Mouse (Mus musculus) heart, postnatal 36 days (tissue): ENCODE measurements at regions not wholly inside any gene's neighbourhood (a gene's known extent, or its start where the extent isn't known, plus 50 kb on each side); places are given as distances from the start of the nearest gene placed in this dataset.
A peak's percentile ranks its signal among the peaks of the same experiment; 100 is the strongest.

ENCODE experiments used
- DNase-seq, 2 experiments: peaks; one replicate each; pipeline ENCODE4 v3.0.0; 2021 to 2022
- intact Hi-C: fragments of 180-260 bp; cut with DNase I; formaldehyde crosslinking; loops from one replicate; pipeline ENCODE4 v1.15.1; 2025

GRCm38 (mm10) chr10:117556027-117556789 lies 73.1 kb upstream of the Cpm start:
- intact Hi-C loops: no loop called here
- DNase-seq: no peak

- intact Hi-C loops: no loop called here
- no peak for DNase-seq
Observed at GRCm38 (mm10) chr10:117555542-117555941, 73.8 kb upstream of the Cpm start.

DNA sequence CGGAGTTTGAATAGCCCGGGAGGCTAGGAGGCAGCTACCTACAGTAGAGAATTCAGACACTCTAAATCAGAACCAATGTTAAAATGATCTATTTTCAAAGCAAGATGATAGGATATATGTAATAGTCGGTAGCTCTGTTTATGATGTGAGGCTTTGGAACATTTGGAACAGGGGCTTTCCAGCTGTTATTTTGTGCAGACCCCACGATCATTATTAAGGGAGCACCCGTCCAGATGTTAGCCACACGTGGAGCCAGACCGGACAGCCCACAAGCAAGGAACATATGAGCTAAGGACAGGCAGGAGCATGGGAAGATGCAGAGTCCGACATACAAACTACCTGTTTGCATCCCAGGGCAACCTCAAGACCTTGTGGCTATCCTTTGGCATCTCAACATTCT lies 74.3 kb upstream of the Cpm start:
- intact Hi-C loops: no loop called here
- DNase-seq: no peak

DNA sequence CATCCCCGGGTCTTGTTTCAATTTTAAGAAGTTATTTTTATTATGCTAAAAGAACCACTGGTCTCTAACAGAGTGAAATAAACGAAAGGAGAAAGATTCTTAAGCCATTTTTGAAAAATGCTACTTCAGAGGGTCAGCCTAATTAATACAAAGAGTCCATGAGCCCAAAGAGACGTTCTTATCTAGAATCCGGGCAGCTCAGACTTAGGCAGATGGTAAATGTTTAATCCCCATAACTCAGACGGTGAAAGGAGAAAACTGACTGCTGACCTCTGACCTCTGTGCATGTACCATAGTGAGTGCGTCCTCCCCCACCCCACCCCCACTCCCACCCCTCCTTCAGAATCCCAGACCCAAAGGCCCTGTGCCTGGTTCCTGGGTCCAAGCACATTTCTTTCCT lies 74.8 kb upstream of the Cpm start:
- intact Hi-C loops: no loop called here
- DNase-seq: no peak

DNA sequence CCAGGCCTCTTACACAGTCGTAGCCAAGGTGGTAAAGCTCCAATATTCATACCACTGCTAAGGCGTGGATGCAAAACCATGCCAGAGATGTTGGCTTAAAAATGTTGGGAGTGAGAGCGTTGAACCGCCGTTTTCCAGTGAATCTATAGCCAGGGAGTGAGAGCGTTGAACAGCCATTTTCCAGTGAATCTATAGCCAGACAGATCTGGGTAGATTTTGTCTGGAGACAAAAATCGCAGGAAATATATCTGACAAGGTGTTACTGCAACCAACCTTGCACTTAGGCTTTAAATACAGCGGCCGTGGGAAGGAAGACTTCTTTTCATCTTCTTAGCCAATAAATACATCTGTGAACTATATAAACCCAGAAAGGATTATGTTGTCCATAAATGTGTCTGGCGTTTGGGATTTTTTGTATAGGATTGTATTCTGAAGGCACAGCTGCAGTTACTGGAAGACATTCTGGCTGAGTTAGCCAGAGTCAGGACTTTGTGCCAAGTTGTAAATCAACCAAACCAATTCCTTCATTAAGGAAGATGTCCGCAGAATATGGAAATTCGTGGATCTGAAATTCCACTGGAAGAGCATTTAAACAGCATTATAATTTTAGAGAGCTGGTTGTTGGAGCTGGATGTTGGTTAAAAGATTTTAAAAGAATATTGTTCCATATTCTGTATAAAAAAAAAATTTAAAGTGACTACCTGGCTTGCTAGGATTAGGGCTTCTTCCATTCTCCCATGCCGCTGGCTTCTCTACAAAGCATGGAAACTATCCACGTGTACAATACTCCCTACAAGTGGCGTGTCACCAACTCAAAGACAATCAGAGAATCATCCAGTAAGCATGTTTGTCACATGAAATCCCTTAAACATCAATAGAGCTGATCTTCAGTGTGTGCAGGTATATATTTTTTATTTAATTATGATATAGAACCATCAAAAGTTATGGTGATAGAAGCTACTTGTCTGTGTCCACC lies 75.8 kb upstream of the Cpm start:
- intact Hi-C loops: no loop called here
- no peak for DNase-seq

DNA sequence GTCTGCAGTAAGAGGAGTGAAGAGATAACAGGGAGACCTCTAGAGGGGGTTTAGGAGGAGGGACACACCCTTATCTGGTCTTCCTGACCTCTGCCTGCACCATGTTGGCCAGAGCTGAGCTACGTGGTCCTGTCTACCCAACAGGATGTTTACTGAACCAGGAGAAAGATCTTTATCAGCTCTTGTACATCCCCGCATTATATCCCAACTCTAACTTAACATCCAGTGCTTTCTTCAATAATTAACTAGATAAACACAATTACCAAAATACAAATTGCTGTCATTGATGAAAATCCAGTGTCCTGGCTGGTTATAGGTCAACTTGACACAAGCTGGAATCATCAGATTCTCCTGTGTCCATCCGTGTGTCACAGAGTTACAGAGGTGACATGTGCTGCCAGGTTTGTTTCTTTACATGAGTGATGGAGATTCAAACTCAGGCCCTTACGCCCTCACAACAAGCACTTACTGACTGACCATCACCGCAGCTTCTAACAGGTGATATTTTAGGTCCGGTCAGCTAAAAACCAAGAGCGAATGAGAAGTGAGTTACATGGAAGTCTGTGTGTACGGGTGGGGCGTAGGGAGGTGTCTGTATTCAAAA lies 77.1 kb upstream of the Cpm start:
- intact Hi-C loops: no loop called here
- DNase-seq: no peak

GRCm38 (mm10) chr10:117551234-117552048 lies 77.9 kb upstream of the Cpm start:
- intact Hi-C loops: no loop called here
- DNase-seq: no peak

GRCm38 (mm10) chr10:117549854-117550605 lies 79.3 kb upstream of the Cpm start:
- DNase-seq: no peak
- intact Hi-C loops: no loop called here

- DNase-seq: no peak
- intact Hi-C loops: no loop called here
Observed at GRCm38 (mm10) chr10:117549506-117549830, 79.8 kb upstream of the Cpm start.

- intact Hi-C loops: no loop called here
Observed at GRCm38 (mm10) chr10:117548775-117549505, 80.4 kb upstream of the Cpm start.

GRCm38 (mm10) chr10:117548262-117548661 lies 81.0 kb upstream of the Cpm start:
- DNase-seq: no peak
- intact Hi-C loops: no loop called here

More at GRCm38 (mm10) chr10:117548775-117549505, 80.4 kb upstream of the Cpm start:
- DNase-seq: no peak

GRCm38 (mm10) chr10:117547275-117547674 lies 82.0 kb upstream of the Cpm start:
- intact Hi-C loops: no loop called here
- no peak for DNase-seq

DNA sequence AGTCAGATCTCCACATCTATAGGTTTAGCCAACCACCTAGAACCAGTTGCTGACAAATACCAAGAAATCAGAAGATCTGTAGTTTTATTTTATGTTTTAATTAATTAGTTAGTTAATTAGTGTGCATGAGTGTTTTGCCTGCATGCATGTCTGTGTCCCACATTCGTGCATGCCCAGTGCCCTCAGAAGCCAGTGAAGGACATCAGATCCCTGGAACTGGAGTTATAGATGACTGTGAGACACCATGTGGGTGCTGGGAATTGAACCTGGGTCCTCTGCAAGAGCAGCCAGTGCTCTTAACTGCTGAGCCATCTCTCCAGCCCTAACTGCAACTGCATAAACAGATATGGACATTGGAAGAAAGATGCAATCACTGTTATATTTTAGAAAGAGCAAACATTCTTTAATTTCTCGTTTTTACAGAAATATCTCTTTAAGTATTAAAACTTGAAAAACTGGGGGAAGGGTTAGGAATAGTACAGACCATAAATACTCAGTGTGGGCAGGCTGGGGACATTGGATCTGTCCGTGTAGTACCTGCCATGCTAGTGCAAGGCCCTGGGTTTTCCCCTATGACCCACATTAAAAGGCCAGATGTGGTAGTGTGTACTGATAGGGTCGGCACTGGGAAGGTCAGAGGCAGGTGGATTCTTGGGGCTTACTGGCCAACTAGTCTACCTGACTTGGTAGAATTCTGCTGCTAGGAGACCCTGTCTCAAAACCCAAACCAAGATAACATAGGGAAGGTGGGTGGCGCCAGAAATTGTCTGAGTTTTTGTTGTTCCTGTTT lies 83.3 kb upstream of the Cpm start:
- intact Hi-C loops: no loop called here
- no peak for DNase-seq

- intact Hi-C loops: no loop called here
- DNase-seq: peak in 1 of 2 experiments; percentile 10
Observed at GRCm38 (mm10) chr10:117544680-117545546, 84.4 kb upstream of the Cpm start.

GRCm38 (mm10) chr10:117543995-117544679 lies 85.2 kb upstream of the Cpm start:
- intact Hi-C loops: no loop called here
- no peak for DNase-seq

DNA sequence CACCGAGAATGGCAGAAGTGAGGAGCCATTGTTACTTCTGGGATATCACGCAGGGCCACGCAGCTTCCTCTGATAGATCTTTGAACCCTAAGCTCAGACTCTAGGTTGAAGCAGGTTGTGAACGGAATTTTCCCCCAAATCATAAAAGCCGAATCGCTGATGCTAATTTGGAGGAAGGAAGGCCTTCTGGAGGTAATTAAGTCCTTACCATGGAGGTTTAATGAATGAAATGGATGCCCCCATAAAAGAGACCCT lies 85.7 kb upstream of the Cpm start:
- intact Hi-C loops: no loop called here
- DNase-seq: no peak
